Mouse (Mus musculus) myocyte (in vitro differentiated cells): Measurements from ENCODE around the gene Ablim1.

Experiments
- CEBPB ChIP-seq: IDR thresholded peaks from 2 replicates; pipeline ENCODE4 v1.6.1; 2011; ENCODE audit warnings: mild to moderate bottlenecking, moderate library complexity; ENCODE audit not compliant: poor library complexity, insufficient read depth, severe bottlenecking
- E2F4 ChIP-seq: IDR thresholded peaks from one replicate; pipeline ENCODE4 v1.6.1; 2011; ENCODE audit warnings: mild to moderate bottlenecking, control low read depth, moderate library complexity; ENCODE audit not compliant: insufficient read depth
- MAX ChIP-seq: IDR thresholded peaks from one replicate; pipeline ENCODE4 v1.6.1; 2011; ENCODE audit warnings: low read depth, mild to moderate bottlenecking, control low read depth
- MYOD1 ChIP-seq, 3 experiments: IDR thresholded peaks; one replicate each; pipeline ENCODE4 v1.6.1; 2011; ENCODE audit warnings: control low read depth in 2 of 3, low read depth in 2 of 3, mild to moderate bottlenecking in 2 of 3, moderate library complexity in 1 of 3; ENCODE audit not compliant: insufficient read length in 2 of 3, control insufficient read depth in 1 of 3
- MYOG ChIP-seq, 3 experiments: IDR thresholded peaks; one replicate each; pipeline ENCODE4 v1.6.1; 2011; ENCODE audit warnings: control low read depth in 2 of 3, low read depth in 2 of 3, mild to moderate bottlenecking in 2 of 3; ENCODE audit not compliant: insufficient read length in 2 of 3, control insufficient read depth in 1 of 3, insufficient read depth in 1 of 3
- POLR2A ChIP-seq: IDR thresholded peaks from one replicate; pipeline ENCODE4 v1.6.1; 2011; ENCODE audit warnings: low read depth, mild to moderate bottlenecking, control low read depth, moderate library complexity; ENCODE audit not compliant: insufficient read length
- POLR2AphosphoS2 ChIP-seq: IDR thresholded peaks from one replicate; pipeline ENCODE4 v1.6.1; 2011; ENCODE audit warnings: low read depth, control low read depth; ENCODE audit not compliant: insufficient read length
- REST ChIP-seq: IDR thresholded peaks from one replicate; pipeline ENCODE4 v1.6.1; 2011; ENCODE audit warnings: mild to moderate bottlenecking, control low read depth, moderate library complexity; ENCODE audit not compliant: insufficient read depth, insufficient read length
- SRF ChIP-seq: IDR thresholded peaks from one replicate; pipeline ENCODE4 v1.6.1; 2011; ENCODE audit warnings: low read depth; ENCODE audit not compliant: control insufficient read depth, insufficient read length
- TCF12 ChIP-seq: IDR thresholded peaks from one replicate; pipeline ENCODE4 v1.6.1; 2011; ENCODE audit warnings: mild to moderate bottlenecking, control low read depth; ENCODE audit not compliant: poor library complexity, insufficient read depth, severe bottlenecking
- TCF3 ChIP-seq: IDR thresholded peaks from one replicate; pipeline ENCODE4 v1.6.1; 2011; ENCODE audit warnings: low read depth, control low read depth; ENCODE audit not compliant: insufficient read length
- USF1 ChIP-seq: IDR thresholded peaks from one replicate; pipeline ENCODE4 v1.6.1; 2011; ENCODE audit warnings: low read depth, mild to moderate bottlenecking, control low read depth, moderate library complexity

DNA sequence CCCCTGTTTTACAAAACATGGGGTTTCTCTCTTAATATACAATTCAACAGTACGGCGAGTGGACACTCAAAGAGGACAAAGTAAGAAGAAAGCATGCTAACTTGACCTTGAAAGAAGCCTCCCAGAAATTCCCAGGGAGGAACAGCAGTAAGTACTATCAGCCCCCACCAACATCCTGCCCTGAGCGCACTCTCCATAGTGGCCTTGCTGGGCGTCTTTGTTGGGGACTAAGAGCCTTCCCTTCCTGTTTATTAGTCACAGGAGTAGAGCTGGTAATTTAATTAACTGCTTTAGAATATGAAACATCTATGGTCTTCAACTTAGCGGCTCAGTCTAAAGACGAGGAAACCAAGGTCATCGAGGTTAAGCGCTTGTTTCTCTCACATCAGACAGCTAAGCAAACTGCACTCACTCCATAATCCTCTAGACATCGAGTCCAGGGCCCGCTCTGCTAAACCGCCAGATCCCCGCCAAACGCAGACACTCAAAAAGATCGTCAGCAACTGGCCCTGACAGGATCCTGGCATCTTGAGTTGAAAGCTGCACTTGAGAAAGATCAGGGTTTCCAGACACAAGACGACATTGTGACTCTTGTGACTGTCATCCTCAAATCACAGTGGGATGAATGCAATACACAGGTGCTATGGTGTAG, 50.3 kb downstream of the Ablim1 start:
- TF ChIP-seq POLR2A (no peak), E2F4 (no peak), SRF (no peak), CEBPB (no peak), MAX (no peak), POLR2AphosphoS2 (no peak), TCF12 (no peak), USF1 (no peak), MYOG (IDR thresholded peaks at IDR 0.05; ENCODE audit: control insufficient read depth in 1 of 3, insufficient read depth in 1 of 3, insufficient read length in 2 of 3, low read depth in 2 of 3) (no peak), MYOD1 (IDR thresholded peaks at IDR 0.05; ENCODE audit: control insufficient read depth in 1 of 3, insufficient read length in 2 of 3, low read depth in 2 of 3) (no peak), REST (no peak), TCF3 (no peak)
